Mouse (Mus musculus): ENCODE data around the gene Il1rap.

- no peak for TF ChIP-seq TAL1 (IDR thresholded peaks at IDR 0.05; ENCODE audit: low read length)
- TF ChIP-seq GATA1 (IDR thresholded peaks at IDR 0.05; ENCODE audit: low read length), result no peak
Measured at GRCm38 (mm10) chr16:26601482-26601881, 20.0 kb downstream of the Il1rap start.
